Mouse (Mus musculus) brain, embryonic 14.5 days (tissue): ENCODE measurements around the gene Asah2. TPM values are rescaled to one million over a fixed set of nuclear protein-coding genes. Genes with fewer than 3 reads are reported as not detected.
A peak's percentile ranks its signal among the peaks of the same experiment; 100 is the strongest.

Experiments used
- DNase-seq: peaks from one replicate; pipeline ENCODE4 v3.0.0-alpha.2; 2011; ENCODE audit warnings: low read depth
- CTCF ChIP-seq: fragments of 200-500 bp; IDR thresholded peaks from 2 replicates; pipeline ENCODE4 v1.5.1; 2012; ENCODE audit warnings: inconsistent platforms, mild to moderate bottlenecking, moderate library complexity, borderline replicate concordance; ENCODE audit not compliant: insufficient read depth, insufficient read length; ENCODE audit errors: extremely low read depth
- POLR2A ChIP-seq: fragments of 200-500 bp; IDR thresholded peaks from 2 replicates; pipeline ENCODE4 v1.6.1; 2012; ENCODE audit warnings: mild to moderate bottlenecking, inconsistent platforms, borderline replicate concordance; ENCODE audit not compliant: poor library complexity, insufficient read depth, insufficient read length, severe bottlenecking; ENCODE audit errors: extremely low read depth
- polyA plus RNA-seq: library from polyadenylated mRNA; depleted of rRNA; stranded (reverse); fragments of >200 nt; gene quantifications from 2 replicates; pipeline ENCODE4 v1.2.3, GENCODE M21; 2012

Asah2 gene
- polyA plus RNA-seq, 1 experiment = 2.1 TPM

- TF ChIP-seq CTCF (peak; percentile 48; the same call in 1 of the 2 replicates), POLR2A (no peak)
- DNase-seq = peak; percentile 78
Observed at GRCm38 (mm10) chr19:32030430-32030829, 77.6 kb downstream of the Asah2 start.

- peak; percentile 7 for DNase-seq
- TF ChIP-seq CTCF = no peak
- TF ChIP-seq POLR2A = no peak
Observed at GRCm38 (mm10) chr19:32025443-32025842, 82.6 kb downstream of the Asah2 start.

- TF ChIP-seq POLR2A = no peak
- TF ChIP-seq CTCF = no peak
- DNase-seq = peak; percentile 23
Observed at GRCm38 (mm10) chr19:32019722-32020121, 88.3 kb downstream of the Asah2 start.

- no peak for DNase-seq
- TF ChIP-seq CTCF = no peak
- no peak for TF ChIP-seq POLR2A
Observed at GRCm38 (mm10) chr19:32018585-32018984, 89.4 kb downstream of the Asah2 start.

- no peak for DNase-seq
- TF ChIP-seq CTCF (no peak), POLR2A (no peak)
Observed at GRCm38 (mm10) chr19:32018053-32018452, 90.0 kb downstream of the Asah2 start.

- no peak for DNase-seq
- TF ChIP-seq CTCF (no peak), POLR2A (no peak)
Observed at GRCm38 (mm10) chr19:32002623-32003022, 105.4 kb downstream of the Asah2 start.

- no peak for DNase-seq
- TF ChIP-seq CTCF = no peak
- TF ChIP-seq POLR2A = no peak
Observed at GRCm38 (mm10) chr19:31996916-31997315, 111.1 kb downstream of the Asah2 start.

- DNase-seq = no peak
- TF ChIP-seq POLR2A (no peak), CTCF (no peak)
Observed at GRCm38 (mm10) chr19:31991057-31991456, 117.0 kb downstream of the Asah2 start.

- TF ChIP-seq CTCF (no peak), POLR2A (no peak)
- DNase-seq = no peak
Observed at GRCm38 (mm10) chr19:31975882-31976281, 132.1 kb downstream of the Asah2 start.

GRCm38 (mm10) chr19:31971998-31972397 is 136.0 kb downstream of the Asah2 start:
- TF ChIP-seq POLR2A (no peak), CTCF (peak; percentile 95)
- DNase-seq = peak; percentile 88

- DNase-seq = no peak
- no peak for TF ChIP-seq POLR2A
- no peak for TF ChIP-seq CTCF
Observed at GRCm38 (mm10) chr19:31971405-31971804, 136.6 kb downstream of the Asah2 start.

GRCm38 (mm10) chr19:31967933-31968532 is 140.0 kb downstream of the Asah2 start:
- peak; percentile 37 for DNase-seq
- no peak for TF ChIP-seq CTCF
- no peak for TF ChIP-seq POLR2A
